Mouse (Mus musculus) embryonic facial prominence, embryonic 11.5 days (tissue): Measurements from ENCODE around the gene Edem3. TPM values are rescaled to one million over a fixed set of nuclear protein-coding genes. Genes with fewer than 3 reads are reported as not detected.

ENCODE experiments used
- ATAC-seq: fragments of 200-750 bp; cut with Nextera tagmentation; replicated peaks from 2 replicates; pipeline ENCODE4 v1.8.0; 2017; ENCODE audit warnings: low read depth; ENCODE audit not compliant: insufficient number of reproducible peaks, low FRiP score, low TSS enrichment
- DNase-seq: peaks from one replicate; pipeline ENCODE4 v3.0.0-alpha.2; 2015; ENCODE audit warnings: low spot score
- H3K27ac ChIP-seq: fragments of 300-500 bp; sonication (generic); replicated peaks from 2 replicates; pipeline ENCODE4 v1.5.1; 2014; ENCODE audit warnings: mild to moderate bottlenecking, low read depth, low read length, control low read depth
- H3K27me3 ChIP-seq: fragments of 300-500 bp; sonication (generic); 2 replicates; pipeline ENCODE4 v1.6.1; 2014; ENCODE audit warnings: mild to moderate bottlenecking, low read length, moderate library complexity, mixed read lengths; ENCODE audit not compliant: control insufficient read depth, insufficient read depth
- H3K36me3 ChIP-seq: fragments of 300-500 bp; sonication (generic); replicated peaks from 2 replicates; pipeline ENCODE4 v1.6.1; 2014; ENCODE audit warnings: low read depth, mild to moderate bottlenecking, low read length, moderate library complexity, mixed read lengths; ENCODE audit not compliant: control insufficient read depth, insufficient read depth
- H3K4me1 ChIP-seq: fragments of 300-500 bp; sonication (generic); 2 replicates; pipeline ENCODE4 v1.6.1; 2014; ENCODE audit warnings: low read length, mixed read lengths; ENCODE audit not compliant: control insufficient read depth, insufficient read depth
- H3K4me2 ChIP-seq: fragments of 300-500 bp; sonication (generic); 2 replicates; pipeline ENCODE4 v1.6.1; 2014; ENCODE audit warnings: low read depth, mild to moderate bottlenecking, control low read depth, low read length, moderate library complexity
- H3K4me3 ChIP-seq: fragments of 300-500 bp; sonication (generic); 2 replicates; pipeline ENCODE4 v1.5.1; 2014; ENCODE audit warnings: low read depth, low read length, control low read depth
- H3K9ac ChIP-seq: fragments of 300-500 bp; sonication (generic); replicated peaks from 2 replicates; pipeline ENCODE4 v1.6.1; 2014; ENCODE audit warnings: mild to moderate bottlenecking, control low read depth, low read length
- H3K9me3 ChIP-seq: fragments of 300-500 bp; sonication (generic); replicated peaks from 2 replicates; pipeline ENCODE4 v1.6.1; 2016; ENCODE audit warnings: mild to moderate bottlenecking, low read length, inconsistent platforms, mixed read lengths; ENCODE audit not compliant: control insufficient read depth
- WGBS: fragments of 180-500 bp; shearing (Covaris S2); extraction: QIAGEN DNeasy Blood & Tissue Kit; methylation state at CpG from one replicate; pipeline ENCODE4 v1.1.7; 2014; 5-methylcytosine and 5-hydroxymethylcytosine counted together
- polyA plus RNA-seq: library from polyadenylated mRNA; unstranded; fragments of >200 nt; fragmentation: Nextera tagmentation; extraction: Ambion mirVana; gene quantifications from 2 replicates; pipeline ENCODE4 v1.2.1, GENCODE M21; 2014

Gene Edem3
- polyA plus RNA-seq = 22.8 and 25.9 TPM in 2 replicates

GRCm38 (mm10) chr1:151754881-151755659, at the start of gene Edem3:
TSS of gene Edem3 (plus strand) at chr1:151755371.
- peak; percentile 100 for ATAC-seq
- Histone ChIP-seq H3K4me3 (peak within 1 kb of the TSS; percentile 92), H3K27me3 (no peaks in the 10 kb centered on the region), H3K36me3 (no peaks in the 10 kb centered on the region), H3K27ac (no peak within 1 kb of the TSS), H3K9me3 (no peaks in the 10 kb centered on the region), H3K4me2 (peak within 1 kb of the TSS; percentile 93), H3K9ac (peak within 1 kb of the TSS; percentile 74), H3K4me1 (no peaks in the 10 kb centered on the region)
- peak; percentile 98 for DNase-seq
- WGBS = under 1% methylated on average over 63 of the region's 64 CpGs

- Histone ChIP-seq H3K4me2 (no peak overlapping the region), H3K4me3 (no peak overlapping the region), H3K36me3 (no peaks in the 10 kb centered on the region), H3K27ac (no peak overlapping the region), H3K9ac (no peak overlapping the region), H3K9me3 (no peaks in the 10 kb centered on the region), H3K27me3 (no peaks in the 10 kb centered on the region), H3K4me1 (no peaks in the 10 kb centered on the region)
- DNase-seq (peak; percentile 89), ATAC-seq (peak; percentile 66; the same call in 1 of the 2 replicates)
- WGBS = 29% methylated on average over 11 of the region's 11 CpGs
These were observed 49.3 kb upstream of the Edem3 start for GRCm38 (mm10) chr1:151705723-151706396.

- no peaks in the 10 kb centered on the region for H3K27me3 ChIP-seq
- no peak overlapping the region for H3K4me3 ChIP-seq
- no peaks in the 10 kb centered on the region for H3K4me1 ChIP-seq
- H3K36me3 ChIP-seq = no peaks in the 10 kb centered on the region
- WGBS = 80% methylated on average over 3 of the region's 3 CpGs
- no peaks in the 10 kb centered on the region for H3K9me3 ChIP-seq
- no peak overlapping the region for H3K9ac ChIP-seq
- no peak overlapping the region for H3K27ac ChIP-seq
- ATAC-seq = no peak
- no peak overlapping the region for H3K4me2 ChIP-seq
- no peak for DNase-seq
These were observed 48.8 kb upstream of the Edem3 start for GRCm38 (mm10) chr1:151706397-151706752.

GRCm38 (mm10) chr1:151708966-151709733, 46.0 kb upstream of the Edem3 start:
- Histone ChIP-seq H3K36me3 (no peaks in the 10 kb centered on the region), H3K27me3 (no peaks in the 10 kb centered on the region), H3K9ac (no peak overlapping the region), H3K9me3 (no peaks in the 10 kb centered on the region), H3K27ac (no peak overlapping the region), H3K4me2 (no peak overlapping the region), H3K4me3 (no peak overlapping the region), H3K4me1 (no peaks in the 10 kb centered on the region)
- no peak for ATAC-seq
- 65% methylated on average over 13 of the region's 13 CpGs for WGBS
- peak; percentile 36 for DNase-seq

- H3K9me3 ChIP-seq = no peaks in the 10 kb centered on the region
- H3K27me3 ChIP-seq = no peaks in the 10 kb centered on the region
- 77% methylated on average over 2 of the region's 2 CpGs for WGBS
- H3K36me3 ChIP-seq = no peaks in the 10 kb centered on the region
- no peak overlapping the region for H3K4me3 ChIP-seq
- H3K27ac ChIP-seq = no peak overlapping the region
- no peaks in the 10 kb centered on the region for H3K4me1 ChIP-seq
- no peak overlapping the region for H3K9ac ChIP-seq
- ATAC-seq = no peak
- no peak overlapping the region for H3K4me2 ChIP-seq
- DNase-seq = no peak
These were observed 45.5 kb upstream of the Edem3 start for GRCm38 (mm10) chr1:151709734-151710022.

GRCm38 (mm10) chr1:151710424-151711055, 44.6 kb upstream of the Edem3 start:
- Histone ChIP-seq H3K4me2 (no peak overlapping the region), H3K4me3 (no peak overlapping the region), H3K36me3 (no peaks in the 10 kb centered on the region), H3K4me1 (no peaks in the 10 kb centered on the region), H3K27ac (no peak overlapping the region), H3K9me3 (no peaks in the 10 kb centered on the region), H3K9ac (no peak overlapping the region), H3K27me3 (no peaks in the 10 kb centered on the region)
- no peak for ATAC-seq
- no peak for DNase-seq
- 74% methylated on average over 5 of the region's 5 CpGs for WGBS

GRCm38 (mm10) chr1:151711062-151711461, 44.1 kb upstream of the Edem3 start:
- Histone ChIP-seq H3K27me3 (no peaks in the 10 kb centered on the region), H3K9me3 (no peaks in the 10 kb centered on the region), H3K4me3 (no peak overlapping the region), H3K4me1 (no peaks in the 10 kb centered on the region), H3K36me3 (no peaks in the 10 kb centered on the region), H3K27ac (no peak overlapping the region), H3K4me2 (no peak overlapping the region), H3K9ac (no peak overlapping the region)
- no peak for ATAC-seq
- WGBS = 73% methylated on average over 7 of the region's 7 CpGs
- DNase-seq = no peak
